Mouse (Mus musculus): ENCODE data around the gene Atg10. TPM values are rescaled to one million over a fixed set of nuclear protein-coding genes. Genes with fewer than 3 reads are reported as not detected.

Gene Atg10
- total and polyA plus RNA-seq, 3 experiments, result 2.0 to 4.3 TPM; not detected in 1

DNA sequence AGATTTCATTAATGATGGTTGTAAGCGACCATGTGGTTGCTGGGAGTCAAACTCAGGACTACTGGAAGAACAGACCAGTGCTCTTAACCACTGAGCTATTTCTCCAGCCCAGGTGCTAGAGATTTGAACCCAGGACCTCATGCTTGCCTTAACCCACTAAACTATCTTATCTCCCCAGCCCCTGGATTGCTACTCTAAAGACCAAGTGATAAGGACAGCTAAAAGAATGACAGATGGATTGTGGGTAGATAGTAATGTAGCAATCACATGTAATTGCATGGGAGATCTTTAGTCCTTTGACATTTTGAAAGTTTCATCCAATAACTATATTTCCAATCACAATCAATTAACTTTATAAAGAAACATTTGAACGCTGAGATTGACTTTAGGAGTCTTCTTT is 13.1 kb upstream of the Atg10 start:
- no peaks in the 10 kb centered on the region for H3K36me3 ChIP-seq (ENCODE audit: control insufficient read depth in 1 of 2, insufficient read depth in 2 of 2, low read length in 2 of 2)
- H3K27me3 ChIP-seq (ENCODE audit: control insufficient read depth in 1 of 2, insufficient read depth in 2 of 2, low read length in 2 of 2), result no peaks in the 10 kb centered on the region

DNA sequence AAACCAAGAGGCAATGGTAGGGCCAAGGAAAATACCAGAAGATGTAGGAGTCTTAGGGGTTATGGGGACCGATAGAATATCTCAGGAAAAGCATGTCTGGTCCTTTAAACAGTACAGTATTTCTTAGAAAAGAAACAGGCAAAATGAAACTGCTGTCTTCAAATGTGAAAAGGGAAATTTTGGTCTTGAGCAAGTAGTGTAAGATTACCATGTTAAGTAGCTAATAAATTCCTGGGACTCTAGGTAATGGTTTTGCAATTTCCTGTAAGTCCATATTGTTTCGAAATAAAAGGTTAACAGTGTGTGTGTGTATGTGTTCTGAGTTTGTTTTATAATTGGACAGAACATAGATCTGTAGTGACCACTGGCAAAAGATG is 658 bp upstream of the Atg10 start:
- Histone ChIP-seq H3K4me3 (ENCODE audit: control insufficient read depth in 1 of 2, insufficient read depth in 1 of 2, low read depth in 2 of 2, low read length in 2 of 2) (peak overlapping the region; percentile 74 to 90), H3K79me2 (ENCODE audit: control insufficient read depth, insufficient read depth, low read length, poor library complexity) (no peaks in the 10 kb centered on the region; the same call in 1 of the 2 replicates), H3K9me3 (replicated peaks; ENCODE audit: insufficient read depth, low read length) (no peaks in the 10 kb centered on the region), H3K4me1 (ENCODE audit: control insufficient read depth in 1 of 2, insufficient read depth in 2 of 2, low read length in 2 of 2) (peaks cover 0 to 6% of the 10 kb centered on the region in 2 experiments; a peak in 2 of 4 replicates), H3K27ac (ENCODE audit: control insufficient read depth, low read depth, low read length) (peak overlapping the region; percentile 41), H3K36me3 (ENCODE audit: control insufficient read depth in 1 of 2, insufficient read depth in 2 of 2, low read length in 2 of 2) (peaks cover 0 to 10% of the 10 kb centered on the region in 2 experiments; a peak in 2 of 4 replicates), H3K9ac (ENCODE audit: control insufficient read depth, low read depth, low read length, poor library complexity, severe bottlenecking) (peak overlapping the region; percentile 87), H3K27me3 (ENCODE audit: control insufficient read depth in 1 of 2, insufficient read depth in 2 of 2, low read length in 2 of 2) (no peaks in the 10 kb centered on the region)
- DNase-seq (ENCODE audit: low read depth, low spot score), result no peak
- TF ChIP-seq GABPA (IDR thresholded peaks at IDR 0.05; ENCODE audit: low read depth, low read length) (no peak), SIN3A (IDR thresholded peaks at IDR 0.05; ENCODE audit: low read length) (0 out of 2 replicates have a peak, but pooled peaks have one; percentile 8)

More for the DNA sequence above, 13.1 kb upstream of the Atg10 start:
- Histone ChIP-seq H3K27ac (ENCODE audit: control insufficient read depth, low read depth, low read length) (no peak overlapping the region), H3K9me3 (replicated peaks; ENCODE audit: insufficient read depth, low read length) (no peaks in the 10 kb centered on the region), H3K4me1 (ENCODE audit: control insufficient read depth in 1 of 2, insufficient read depth in 2 of 2, low read length in 2 of 2) (peaks cover 0 to 13% of the 10 kb centered on the region in 2 experiments; a peak in 1 of 4 replicates), H3K79me2 (ENCODE audit: control insufficient read depth, insufficient read depth, low read length, poor library complexity) (no peaks in the 10 kb centered on the region), H3K9ac (ENCODE audit: control insufficient read depth, low read depth, low read length, poor library complexity, severe bottlenecking) (no peak overlapping the region), H3K4me3 (ENCODE audit: control insufficient read depth in 1 of 2, insufficient read depth in 1 of 2, low read depth in 2 of 2, low read length in 2 of 2) (no peak overlapping the region)
- no peak for DNase-seq (ENCODE audit: low read depth, low spot score)
- TF ChIP-seq HCFC1 (IDR thresholded peaks at IDR 0.05; ENCODE audit: low read depth, low read length), result no peak
- TF ChIP-seq TCF12 (IDR thresholded peaks at IDR 0.05; ENCODE audit: low read depth, low read length), result peak; percentile 73
- TF ChIP-seq ZKSCAN1 (IDR thresholded peaks at IDR 0.05; ENCODE audit: low read depth, low read length), result no peak
- TF ChIP-seq JUND (IDR thresholded peaks at IDR 0.05; ENCODE audit: low read depth, low read length), result no peak
- TF ChIP-seq POLR2AphosphoS2 (IDR thresholded peaks at IDR 0.05; ENCODE audit: low read length), result no peak
- TF ChIP-seq CHD1 (IDR thresholded peaks at IDR 0.05; ENCODE audit: low read depth, low read length), result no peak
- 0 out of 2 replicates have a peak, but pooled peaks have one; percentile 47 for TF ChIP-seq GATA1 (IDR thresholded peaks at IDR 0.05; ENCODE audit: low read depth, low read length)
- TF ChIP-seq EP300 (IDR thresholded peaks at IDR 0.05; ENCODE audit: low read depth in 1 of 2, low read length in 2 of 2), result peak in 1 of 2 experiments; percentile 52; a peak in 1 of 4 replicates
- TF ChIP-seq MAZ (IDR thresholded peaks at IDR 0.05; ENCODE audit: low read depth, low read length), result no peak
- 0 out of 2 replicates have a peak, but pooled peaks have one; percentile 11 for TF ChIP-seq ETS1 (IDR thresholded peaks at IDR 0.05; ENCODE audit: low read depth, low read length)

DNA sequence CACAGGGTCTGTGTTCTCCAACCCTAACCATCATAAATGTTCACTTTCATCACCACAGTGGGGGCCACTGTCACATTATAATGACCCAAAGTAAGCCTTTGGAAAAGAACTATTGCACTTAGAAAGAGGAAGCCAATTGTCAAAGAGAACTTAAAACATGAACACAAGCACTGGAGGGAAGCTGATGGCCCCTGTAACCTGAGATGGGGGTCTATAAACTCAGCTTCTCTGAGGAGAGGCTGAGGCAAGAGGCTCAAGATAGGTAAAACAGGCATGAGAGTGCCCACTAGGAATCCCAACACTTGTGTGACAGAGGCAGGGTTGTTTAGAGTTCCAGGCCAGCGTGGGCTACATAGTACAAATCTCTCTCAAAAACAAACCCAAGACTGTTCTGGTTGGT is 705 bp downstream of the Atg10 start:
- Histone ChIP-seq H3K79me2 (ENCODE audit: control insufficient read depth, insufficient read depth, low read length, poor library complexity) (no peaks in the 10 kb centered on the region; the same call in 1 of the 2 replicates), H3K27ac (ENCODE audit: control insufficient read depth, low read depth, low read length) (peak overlapping the region; percentile 24; the same call in 1 of the 2 replicates), H3K27me3 (ENCODE audit: control insufficient read depth in 1 of 2, insufficient read depth in 2 of 2, low read length in 2 of 2) (no peaks in the 10 kb centered on the region), H3K4me3 (ENCODE audit: control insufficient read depth in 1 of 2, insufficient read depth in 1 of 2, low read depth in 2 of 2, low read length in 2 of 2) (peak overlapping the region; percentile 74 to 94), H3K9me3 (replicated peaks; ENCODE audit: insufficient read depth, low read length) (no peaks in the 10 kb centered on the region), H3K36me3 (ENCODE audit: control insufficient read depth in 1 of 2, insufficient read depth in 2 of 2, low read length in 2 of 2) (peaks cover 0 to 10% of the 10 kb centered on the region in 2 experiments; a peak in 2 of 4 replicates), H3K9ac (ENCODE audit: control insufficient read depth, low read depth, low read length, poor library complexity, severe bottlenecking) (peak overlapping the region; percentile 81), H3K4me1 (ENCODE audit: control insufficient read depth in 1 of 2, insufficient read depth in 2 of 2, low read length in 2 of 2) (peaks cover 0 to 6% of the 10 kb centered on the region in 2 experiments; a peak in 2 of 4 replicates)
- peak; percentile 45 for DNase-seq (ENCODE audit: low read depth, low spot score)
- TF ChIP-seq TBP (IDR thresholded peaks at IDR 0.05; ENCODE audit: low read depth, low read length), result no peak
- no peak for TF ChIP-seq RAD21 (IDR thresholded peaks at IDR 0.05; ENCODE audit: low read depth, low read length)
- no peak for TF ChIP-seq MYB (IDR thresholded peaks at IDR 0.05; ENCODE audit: low read depth, low read length)
- no peak for TF ChIP-seq MXI1 (IDR thresholded peaks at IDR 0.05; ENCODE audit: low read depth, low read length)
- TF ChIP-seq KAT2A (conservative IDR thresholded peaks at IDR 0.05; ENCODE audit: low read depth, low read length), result no peak
- no peak for TF ChIP-seq ZC3H11A (IDR thresholded peaks at IDR 0.05; ENCODE audit: low read depth, low read length)
- no peak for TF ChIP-seq CHD2 (IDR thresholded peaks at IDR 0.05; ENCODE audit: low read length)
- no peak for TF ChIP-seq HCFC1 (IDR thresholded peaks at IDR 0.05; ENCODE audit: low read depth, low read length)
- no peak for TF ChIP-seq SMC3 (IDR thresholded peaks at IDR 0.05; ENCODE audit: low read depth, low read length)
- no peak for TF ChIP-seq GABPA (IDR thresholded peaks at IDR 0.05; ENCODE audit: low read depth, low read length)
- no peak for TF ChIP-seq RCOR1 (IDR thresholded peaks at IDR 0.05; ENCODE audit: low read depth, low read length)
- TF ChIP-seq ETS1 (IDR thresholded peaks at IDR 0.05; ENCODE audit: low read depth, low read length), result no peak
- no peak for TF ChIP-seq MEF2A (IDR thresholded peaks at IDR 0.05; ENCODE audit: extremely low read depth, insufficient replicate concordance, low read depth, low read length, poor library complexity, severe bottlenecking)
- no peak for TF ChIP-seq E2F4 (IDR thresholded peaks at IDR 0.05; ENCODE audit: borderline replicate concordance, low read depth, low read length)

Data from MEL (cell line).